In genomic region chr3:27942991-27943390, GRCm38 (mm10) we compare ENCODE assay signal across 9 mouse cellular contexts. TPM values are rescaled to one million over a fixed set of nuclear protein-coding genes. Genes with fewer than 3 reads are reported as not detected.
A peak's percentile ranks its signal among the peaks of the same experiment; 100 is the strongest.
DNase-seq lines count a peak whose midpoint lies in the region.
"Had no signal": no experiment of that assay in that cellular context is flagged by ENCODE, and none has a peak within 500 bp of the region (broad histone marks: within the 10 kb centered on the region; RNA-seq: fewer than 3 reads in every experiment).

No protein-coding gene starts in this region.

- peak; percentile 8 to 12 for DNase-seq in adrenal gland, postnatal 36 days
- no peak for DNase-seq in adrenal gland, adult 18-20 months (ENCODE audit: low spot score in 2 of 2)
- peak; percentile 26 for DNase-seq in urinary bladder, postnatal 25 days (ENCODE audit: low spot score)
- no peak for DNase-seq in urinary bladder, postnatal 4 days (ENCODE audit: low spot score in 2 of 2)
- DNase-seq in kidney, adult 9 months: peak; percentile 49
- DNase-seq in spleen, adult 18-20 months: no peak
- DNase-seq in spleen, postnatal 14 days (ENCODE audit: low spot score in 2 of 2): no peak
- DNase-seq in ovary, postnatal 14 days (ENCODE audit: low spot score): no peak
- DNase-seq: liver, postnatal 0 days had no signal

RNA-seq across cellular contexts. Expression of gene Pld1, which starts 4.5 kb away (rescaled TPM):
- 1 to 10 TPM; 6.5 to 6.8 TPM for total RNA-seq in adrenal gland, postnatal 36 days (2021)
- total RNA-seq in adrenal gland, adult 18-20 months (2021): 1 to 10 TPM; 5.5 to 6.9 TPM

RNA-seq across cellular contexts. Expression of gene Tmem212, which starts 46.8 kb away (rescaled TPM):
- total RNA-seq in adrenal gland, postnatal 36 days (2021): not detected
- not detected for total RNA-seq in adrenal gland, adult 18-20 months (2021)

Comparison
In these comparisons a context has a peak if more than half of its experiments do, and no peak if none do; other contexts are left out.
1. DNase-seq: peak in adrenal gland, postnatal 36 days (2 of 2), urinary bladder, postnatal 25 days (single experiment) and kidney, adult 9 months (single experiment); none in adrenal gland, adult 18-20 months (0 of 2), urinary bladder, postnatal 4 days (0 of 2), spleen, adult 18-20 months (0 of 2), spleen, postnatal 14 days (0 of 2) and ovary, postnatal 14 days (single experiment).